10 mouse cellular contexts compared by ENCODE assay signal in genomic region chr4:12306618-12307565, GRCm38 (mm10).
DNase-seq lines count a peak whose midpoint lies in the region; ATAC-seq and TF ChIP-seq lines count a peak whose summit lies in the region.
"Had no signal": no experiment of that assay in that cellular context is flagged by ENCODE, and none has a peak within 500 bp of the region (broad histone marks: within the 10 kb centered on the region; RNA-seq: fewer than 3 reads in every experiment).

No protein-coding gene starts in this region.

- H3K9ac ChIP-seq in hindbrain, embryonic 12.5 days, result no peak overlapping the region; the same call in 1 of the 2 replicates
- peak overlapping the region; percentile 42 for H3K9ac ChIP-seq in midbrain, embryonic 13.5 days (replicated peaks)

- peak overlapping the region; percentile 83 for H3K27ac ChIP-seq in hindbrain, embryonic 12.5 days
- peak overlapping the region; percentile 86 for H3K27ac ChIP-seq in midbrain, embryonic 13.5 days
- H3K27ac ChIP-seq in left cerebral cortex, adult 2 months, result no peak overlapping the region

- DNase-seq in frontal cortex, postnatal 14 days (ENCODE audit: low spot score in 2 of 2), result no peak
- peak; percentile 36 for DNase-seq in brain, embryonic 18.5 days (ENCODE audit: low read depth, low spot score)
- DNase-seq in ovary, postnatal 10 days (ENCODE audit: low spot score), result no peak
- no peak for DNase-seq in heart, adult 9 months (ENCODE audit: low spot score in 2 of 2)
- no peak for DNase-seq in left cerebral cortex, adult 2 months (ENCODE audit: extremely low spot score in 1 of 2, low spot score in 2 of 2)
- DNase-seq: kidney, adult 2 months; thymus, postnatal 14 days had no signal

- no peaks in the 10 kb centered on the region for H3K9me3 ChIP-seq in hindbrain, embryonic 12.5 days (replicated peaks)
- no peaks in the 10 kb centered on the region for H3K9me3 ChIP-seq in midbrain, embryonic 13.5 days

- intact Hi-C loops in left cerebral cortex, adult 2 months (cut with DNase I), result no loop called here

- TF ChIP-seq CTCF in left cerebral cortex, adult 2 months (IDR thresholded peaks at IDR 0.05), result no peak

- H3K4me2 ChIP-seq in hindbrain, embryonic 12.5 days (replicated peaks), result peak overlapping the region; percentile 25; the same call in 1 of the 2 replicates
- peak overlapping the region; percentile 26 for H3K4me2 ChIP-seq in midbrain, embryonic 13.5 days (replicated peaks)

- ATAC-seq in frontal cortex, adult (ENCODE audit: low TSS enrichment), result peak; percentile 88
- peak; percentile 79 for ATAC-seq in hindbrain, embryonic 12.5 days (ENCODE audit: low FRiP score)
- peak; percentile 89 for ATAC-seq in midbrain, embryonic 13.5 days

- no peak overlapping the region for H3K4me3 ChIP-seq in hindbrain, embryonic 12.5 days
- H3K4me3 ChIP-seq in midbrain, embryonic 13.5 days (replicated peaks), result no peak overlapping the region
- H3K4me3 ChIP-seq in left cerebral cortex, adult 2 months, result no peak overlapping the region

- no peaks in the 10 kb centered on the region for H3K27me3 ChIP-seq in hindbrain, embryonic 12.5 days
- no peaks in the 10 kb centered on the region for H3K27me3 ChIP-seq in midbrain, embryonic 13.5 days

- 55% methylated on average over 9 of the region's 9 CpGs for WGBS in hindbrain, embryonic 12.5 days
- WGBS in midbrain, embryonic 13.5 days, result 44% methylated on average over 9 of the region's 9 CpGs

- H3K36me3 ChIP-seq in hindbrain, embryonic 12.5 days, result no peaks in the 10 kb centered on the region
- no peaks in the 10 kb centered on the region for H3K36me3 ChIP-seq in midbrain, embryonic 13.5 days

- H3K4me1 ChIP-seq in hindbrain, embryonic 12.5 days, result peaks cover 20% of the 10 kb centered on the region
- peaks cover 26% of the 10 kb centered on the region for H3K4me1 ChIP-seq in midbrain, embryonic 13.5 days (replicated peaks)
